Mouse (Mus musculus): ENCODE results near the gene Hoxb3. TPM values are rescaled to one million over a fixed set of nuclear protein-coding genes. Genes with fewer than 3 reads are reported as not detected.

The Hoxb3 gene
- total and polyA plus RNA-seq, 3 experiments = not detected

DNA sequence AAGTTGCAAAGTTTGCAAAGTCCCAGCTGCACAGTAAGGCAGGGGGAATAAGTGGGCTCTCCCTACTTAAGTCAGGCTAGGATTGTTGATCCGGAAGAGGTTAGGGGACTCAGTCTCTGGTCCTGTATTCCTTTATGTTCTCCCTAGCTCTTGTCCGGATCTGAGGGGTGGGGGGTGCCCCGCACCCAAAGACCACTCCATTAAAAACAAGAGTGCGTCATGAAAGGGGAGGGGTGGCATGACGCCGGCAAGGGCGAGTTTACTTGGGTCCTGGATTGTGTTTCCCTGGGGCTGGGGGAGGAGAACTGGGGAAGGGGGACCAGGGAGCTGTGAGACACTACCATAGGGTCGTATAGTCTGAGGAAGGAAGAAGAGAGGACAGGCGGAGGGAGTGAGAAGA lies 23.3 kb upstream of the Hoxb3 start:
- Histone ChIP-seq H3K9ac (ENCODE audit: control insufficient read depth, low read depth, low read length, poor library complexity, severe bottlenecking) (no peak overlapping the region), H3K27me3 (ENCODE audit: control insufficient read depth in 1 of 2, insufficient read depth in 2 of 2, low read length in 2 of 2) (peaks cover 13 to 17% of the 10 kb centered on the region in 2 experiments), H3K27ac (ENCODE audit: control insufficient read depth, low read depth, low read length) (no peak overlapping the region), H3K4me1 (ENCODE audit: control insufficient read depth in 1 of 2, insufficient read depth in 2 of 2, low read length in 2 of 2) (0 out of 4 replicates have a peak, but pooled peaks cover 0 to 3% of the 10 kb centered on the region in 2 experiments), H3K79me2 (ENCODE audit: control insufficient read depth, insufficient read depth, low read length, poor library complexity) (no peaks in the 10 kb centered on the region), H3K9me3 (replicated peaks; ENCODE audit: insufficient read depth, low read length) (no peaks in the 10 kb centered on the region), H3K36me3 (ENCODE audit: control insufficient read depth in 1 of 2, insufficient read depth in 2 of 2, low read length in 2 of 2) (no peaks in the 10 kb centered on the region), H3K4me3 (ENCODE audit: control insufficient read depth in 1 of 2, insufficient read depth in 1 of 2, low read depth in 2 of 2, low read length in 2 of 2) (no peak overlapping the region)
- no peak for DNase-seq (ENCODE audit: low read depth, low spot score)
- TF ChIP-seq ZKSCAN1 (IDR thresholded peaks at IDR 0.05; ENCODE audit: low read depth, low read length) (no peak), MYC (IDR thresholded peaks at IDR 0.05; ENCODE audit: low read depth, low read length) (no peak), HCFC1 (IDR thresholded peaks at IDR 0.05; ENCODE audit: low read depth, low read length) (no peak), TBP (IDR thresholded peaks at IDR 0.05; ENCODE audit: low read depth, low read length) (no peak), SMC3 (IDR thresholded peaks at IDR 0.05; ENCODE audit: low read depth, low read length) (no peak), POLR2AphosphoS5 (IDR thresholded peaks at IDR 0.05; ENCODE audit: borderline replicate concordance, low read depth, low read length) (no peak), EP300 (IDR thresholded peaks at IDR 0.05; ENCODE audit: low read depth in 1 of 2, low read length in 2 of 2) (no peak), MXI1 (IDR thresholded peaks at IDR 0.05; ENCODE audit: low read depth, low read length) (no peak), USF2 (IDR thresholded peaks at IDR 0.05; ENCODE audit: borderline replicate concordance in 1 of 2, insufficient read depth in 1 of 2, low read depth in 1 of 2, low read length in 2 of 2) (no peak), MAFK (IDR thresholded peaks at IDR 0.05; ENCODE audit: borderline replicate concordance, low read depth, low read length) (no peak), E2F4 (IDR thresholded peaks at IDR 0.05; ENCODE audit: borderline replicate concordance, low read depth, low read length) (no peak), GATA1 (IDR thresholded peaks at IDR 0.05; ENCODE audit: low read depth, low read length) (no peak), TCF12 (IDR thresholded peaks at IDR 0.05; ENCODE audit: low read depth, low read length) (no peak), KAT2A (conservative IDR thresholded peaks at IDR 0.05; ENCODE audit: low read depth, low read length) (no peak), TAL1 (IDR thresholded peaks at IDR 0.05; ENCODE audit: low read length) (no peak), ELF1 (IDR thresholded peaks at IDR 0.05; ENCODE audit: low read depth, low read length) (no peak), ZNF384 (IDR thresholded peaks at IDR 0.05; ENCODE audit: low read depth, low read length) (no peak)

DNA sequence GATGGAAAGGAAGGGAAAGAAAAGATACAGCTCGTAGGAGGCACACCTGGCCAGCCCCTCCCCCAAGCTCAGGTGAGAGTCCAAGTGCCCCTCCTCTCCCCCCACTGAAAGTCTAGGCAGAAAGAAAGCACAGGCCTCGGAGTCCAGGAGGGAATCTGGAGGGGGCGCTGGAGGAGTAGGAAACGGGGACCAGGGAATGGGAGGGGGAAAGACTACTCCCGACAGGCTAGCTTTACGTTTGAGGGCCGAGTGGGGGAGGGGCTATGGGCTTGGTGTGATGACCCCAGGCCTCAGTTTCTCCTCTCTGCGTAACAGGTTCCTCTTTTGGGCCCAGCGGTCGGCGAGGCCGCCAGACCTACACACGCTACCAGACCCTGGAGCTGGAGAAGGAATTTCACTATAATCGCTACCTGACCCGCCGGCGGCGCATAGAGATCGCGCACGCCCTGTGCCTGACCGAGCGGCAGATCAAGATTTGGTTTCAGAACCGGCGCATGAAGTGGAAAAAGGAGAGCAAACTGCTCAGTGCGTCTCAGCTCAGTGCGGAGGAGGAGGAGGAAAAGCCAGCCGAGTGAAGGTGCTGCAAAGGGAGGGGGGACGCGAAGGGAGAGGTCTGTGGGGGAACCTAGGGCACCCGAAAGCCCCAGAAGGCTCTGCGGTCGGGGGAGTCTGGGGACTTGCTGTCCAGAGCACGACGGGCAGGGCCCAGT lies 22.6 kb upstream of the Hoxb3 start:
- no peak for DNase-seq (ENCODE audit: low read depth, low spot score)
- Histone ChIP-seq H3K9me3 (replicated peaks; ENCODE audit: insufficient read depth, low read length) (no peaks in the 10 kb centered on the region), H3K27ac (ENCODE audit: control insufficient read depth, low read depth, low read length) (no peak overlapping the region), H3K36me3 (ENCODE audit: control insufficient read depth in 1 of 2, insufficient read depth in 2 of 2, low read length in 2 of 2) (no peaks in the 10 kb centered on the region), H3K27me3 (ENCODE audit: control insufficient read depth in 1 of 2, insufficient read depth in 2 of 2, low read length in 2 of 2) (peaks cover 12 to 13% of the 10 kb centered on the region in 2 experiments), H3K9ac (ENCODE audit: control insufficient read depth, low read depth, low read length, poor library complexity, severe bottlenecking) (no peak overlapping the region), H3K4me3 (ENCODE audit: control insufficient read depth in 1 of 2, insufficient read depth in 1 of 2, low read depth in 2 of 2, low read length in 2 of 2) (no peak overlapping the region), H3K79me2 (ENCODE audit: control insufficient read depth, insufficient read depth, low read length, poor library complexity) (no peaks in the 10 kb centered on the region), H3K4me1 (ENCODE audit: control insufficient read depth in 1 of 2, insufficient read depth in 2 of 2, low read length in 2 of 2) (no peaks in the 10 kb centered on the region)
- no peak for TF ChIP-seq USF2 (IDR thresholded peaks at IDR 0.05; ENCODE audit: borderline replicate concordance in 1 of 2, insufficient read depth in 1 of 2, low read depth in 1 of 2, low read length in 2 of 2)
- no peak for TF ChIP-seq ZC3H11A (IDR thresholded peaks at IDR 0.05; ENCODE audit: low read depth, low read length)
- TF ChIP-seq UBTF (IDR thresholded peaks at IDR 0.05; ENCODE audit: borderline replicate concordance, insufficient read depth, low read depth, low read length) = no peak
- no peak for TF ChIP-seq MAX (IDR thresholded peaks at IDR 0.05; ENCODE audit: low read length)
- no peak for TF ChIP-seq GABPA (IDR thresholded peaks at IDR 0.05; ENCODE audit: low read depth, low read length)
- TF ChIP-seq POLR2AphosphoS2 (IDR thresholded peaks at IDR 0.05; ENCODE audit: low read length) = no peak
- no peak for TF ChIP-seq JUND (IDR thresholded peaks at IDR 0.05; ENCODE audit: low read depth, low read length)
- TF ChIP-seq SIN3A (IDR thresholded peaks at IDR 0.05; ENCODE audit: low read length) = no peak
- TF ChIP-seq NELFE (IDR thresholded peaks at IDR 0.05; ENCODE audit: low read depth, low read length) = no peak
- no peak for TF ChIP-seq BHLHE40 (IDR thresholded peaks at IDR 0.05; ENCODE audit: borderline replicate concordance, low read depth, low read length)
